30 mouse cellular contexts compared by ENCODE assay signal in the genomic region with DNA sequence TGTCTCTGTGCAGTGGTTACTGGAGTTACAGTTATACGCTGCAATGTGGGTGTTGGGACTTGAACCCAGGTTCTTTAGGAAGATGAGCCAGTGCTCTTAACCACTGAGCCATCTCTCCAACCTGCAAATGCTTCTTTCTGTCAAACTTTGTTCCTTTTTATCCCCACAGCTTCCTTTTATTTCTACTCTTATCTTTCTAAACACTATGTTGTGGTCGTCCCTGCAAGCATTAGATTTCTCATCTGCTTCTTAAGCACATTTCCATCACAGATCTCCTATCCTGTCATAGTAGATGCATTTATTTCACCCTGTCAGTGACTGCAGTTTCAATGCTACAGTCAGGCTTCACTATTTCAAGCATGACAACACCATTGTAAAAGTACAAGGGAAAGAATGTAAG.
DNase-seq lines count a peak whose midpoint lies in the region; ATAC-seq lines count a peak whose summit lies in the region.
"Had no signal": no experiment of that assay in that cellular context is flagged by ENCODE, and none has a peak within 500 bp of the region (broad histone marks: within the 10 kb centered on the region; RNA-seq: fewer than 3 reads in every experiment).

No protein-coding gene starts in this region.

- no peak overlapping the region for H3K9ac ChIP-seq in liver, embryonic 16.5 days (ENCODE audit: low read depth, low read length)
- H3K9ac ChIP-seq: hindbrain, embryonic 12.5 days; intestine, embryonic 15.5 days; limb, embryonic 15.5 days; lung, embryonic 15.5 days; midbrain, embryonic 15.5 days; stomach, embryonic 15.5 days had no signal

- 26% methylated on average over 2 of the region's 2 CpGs for WGBS in liver, embryonic 16.5 days (ENCODE audit: insufficient replicate concordance)

- no peak overlapping the region for H3K4me3 ChIP-seq in liver, embryonic 16.5 days (ENCODE audit: low read depth, low read length)
- H3K4me3 ChIP-seq: hindbrain, embryonic 12.5 days; intestine, embryonic 15.5 days; limb, embryonic 10.5 days; limb, embryonic 15.5 days; lung, embryonic 15.5 days; midbrain, embryonic 15.5 days; stomach, embryonic 15.5 days had no signal

- no peaks in the 10 kb centered on the region for H3K27me3 ChIP-seq in liver, embryonic 16.5 days (ENCODE audit: control insufficient read depth, insufficient read depth, low read depth, low read length)
- H3K27me3 ChIP-seq: intestine, embryonic 15.5 days; lung, embryonic 15.5 days; stomach, embryonic 15.5 days had no signal

- peak overlapping the region; percentile 37 for H3K27ac ChIP-seq in liver, embryonic 16.5 days (ENCODE audit: low read length)
- H3K27ac ChIP-seq: hindbrain, embryonic 12.5 days; hindbrain, postnatal 0 days; intestine, embryonic 15.5 days; kidney, postnatal 0 days; limb, embryonic 10.5 days; limb, embryonic 15.5 days; lung, embryonic 15.5 days; midbrain, embryonic 15.5 days; stomach, embryonic 15.5 days had no signal

- peak overlapping the region; percentile 24; the same call in 1 of the 2 replicates for H3K4me2 ChIP-seq in liver, embryonic 16.5 days (ENCODE audit: low read depth, low read length)
- H3K4me2 ChIP-seq: hindbrain, embryonic 12.5 days; intestine, embryonic 15.5 days; limb, embryonic 15.5 days; lung, embryonic 15.5 days; midbrain, embryonic 15.5 days; stomach, embryonic 15.5 days had no signal

- DNase-seq in 416B (ENCODE audit: low read depth): peak; percentile 94
- peak; percentile 69 for DNase-seq in c-Kit-positive CD71-positive TER-119-negative erythroid progenitor cells, embryonic 14.5 days (ENCODE audit: low read depth)
- no peak for DNase-seq in spleen, postnatal 10 days (ENCODE audit: low spot score in 2 of 2)
- DNase-seq in natural killer cell, adult 2 months (ENCODE audit: low spot score in 2 of 2): no peak
- no peak for DNase-seq in heart, adult 18-20 months
- DNase-seq in gastrocnemius, postnatal 25 days: no peak
- DNase-seq: adrenal gland, adult 2 months; adrenal gland, postnatal 36 days; cerebellum, adult 8-10 months; cerebellum, postnatal 25 days; gastrocnemius, postnatal 14 days; kidney, adult 8-10 months; kidney, postnatal 4 days; layer of hippocampus, postnatal 36 days; lung, postnatal 36 days; right cerebral cortex, postnatal 4 days; thymus, postnatal 25 days had no signal

- H3K9me3 ChIP-seq in liver, embryonic 16.5 days (replicated peaks; ENCODE audit: control insufficient read depth, low read length): no peaks in the 10 kb centered on the region
- H3K9me3 ChIP-seq: hindbrain, embryonic 12.5 days; intestine, embryonic 15.5 days; limb, embryonic 10.5 days; limb, embryonic 15.5 days; lung, embryonic 15.5 days; midbrain, embryonic 15.5 days; stomach, embryonic 15.5 days had no signal

- ATAC-seq in hematopoietic stem cell, adult 5-6 weeks (replicated peaks in 1 of 2; ENCODE audit: insufficient read depth in 1 of 2, low FRiP score in 2 of 2, low TSS enrichment in 1 of 2, low read depth in 1 of 2, poor library complexity in 2 of 2, severe bottlenecking in 2 of 2): peak; percentile 54 to 63
- peak; percentile 69 for ATAC-seq in liver, embryonic 16.5 days (ENCODE audit: low read depth)
- ATAC-seq: activated CD4-positive, CD25-positive, alpha-beta regulatory T cell, adult 4 months; forebrain, embryonic 14.5 days; hindbrain, postnatal 0 days; midbrain, embryonic 15.5 days had no signal

- H3K4me1 ChIP-seq in liver, embryonic 16.5 days (ENCODE audit: control insufficient read depth, low read depth, low read length): peaks cover 9% of the 10 kb centered on the region
- H3K4me1 ChIP-seq: hindbrain, embryonic 12.5 days; intestine, embryonic 15.5 days; limb, embryonic 10.5 days; limb, embryonic 15.5 days; lung, embryonic 15.5 days; midbrain, embryonic 15.5 days; stomach, embryonic 15.5 days had no signal

- no peaks in the 10 kb centered on the region for H3K36me3 ChIP-seq in liver, embryonic 16.5 days (ENCODE audit: control insufficient read depth, insufficient read depth)
- H3K36me3 ChIP-seq: hindbrain, embryonic 12.5 days; intestine, embryonic 15.5 days; limb, embryonic 10.5 days; limb, embryonic 15.5 days; lung, embryonic 15.5 days; midbrain, embryonic 15.5 days; stomach, embryonic 15.5 days had no signal

Comparison
In these comparisons a context has a peak if more than half of its experiments do, and no peak if none do; other contexts are left out.
1. DNase-seq: peak in 416B (single experiment) and c-Kit-positive CD71-positive TER-119-negative erythroid progenitor cells, embryonic 14.5 days (single experiment); none in spleen, postnatal 10 days (0 of 2), natural killer cell, adult 2 months (0 of 2), heart, adult 18-20 months (0 of 2) and gastrocnemius, postnatal 25 days (single experiment).